Mouse (Mus musculus) intestine, embryonic 16.5 days (tissue): ENCODE measurements around the gene Srsf5. TPM values are rescaled to one million over a fixed set of nuclear protein-coding genes. Genes with fewer than 3 reads are reported as not detected.
A peak's percentile ranks its signal among the peaks of the same experiment; 100 is the strongest.
"Not testable (repeated sequence)": the region's sequence is repeated elsewhere in the genome, so short reads cannot be mapped to it uniquely, and the experiment has no call there.

Source experiments
- ATAC-seq: fragments of 200-750 bp; cut with Nextera tagmentation; 2 replicates; pipeline ENCODE4 v1.8.0; 2017; ENCODE audit warnings: moderate TSS enrichment, moderate library complexity
- H3K27ac ChIP-seq: fragments of 300-500 bp; sonication (generic); 2 replicates; pipeline ENCODE4 v1.5.1; 2014; ENCODE audit warnings: mild to moderate bottlenecking, low read length
- H3K27me3 ChIP-seq: fragments of 300-500 bp; sonication (generic); replicated peaks from 2 replicates; pipeline ENCODE4 v1.6.1; 2014; ENCODE audit warnings: low read length, control low read depth, mixed read lengths; ENCODE audit not compliant: control insufficient read depth, insufficient read depth
- H3K36me3 ChIP-seq: fragments of 300-500 bp; sonication (generic); 2 replicates; pipeline ENCODE4 v1.6.1; 2014; ENCODE audit warnings: low read length, control low read depth; ENCODE audit not compliant: control insufficient read depth, insufficient read depth
- H3K4me1 ChIP-seq: fragments of 300-500 bp; sonication (generic); 2 replicates; pipeline ENCODE4 v1.6.1; 2014; ENCODE audit warnings: low read length, control low read depth, mixed read lengths; ENCODE audit not compliant: control insufficient read depth, insufficient read depth
- H3K4me2 ChIP-seq: fragments of 300-500 bp; sonication (generic); 2 replicates; pipeline ENCODE4 v1.6.1; 2014; ENCODE audit warnings: low read depth, low read length, control low read depth
- H3K4me3 ChIP-seq: fragments of 300-500 bp; sonication (generic); 2 replicates; pipeline ENCODE4 v1.5.1; 2014; ENCODE audit warnings: mild to moderate bottlenecking, low read length
- H3K9ac ChIP-seq: fragments of 300-500 bp; sonication (generic); 2 replicates; pipeline ENCODE4 v1.6.1; 2014; ENCODE audit warnings: low read depth, low read length
- H3K9me3 ChIP-seq: fragments of 300-500 bp; sonication (generic); 2 replicates; pipeline ENCODE4 v1.6.1; 2016; ENCODE audit warnings: low read length, control low read depth; ENCODE audit not compliant: control insufficient read depth
- WGBS: fragments of 180-500 bp; shearing (Covaris S2); extraction: QIAGEN DNeasy Blood & Tissue Kit; methylation state at CpG from one replicate; pipeline ENCODE4 v1.1.7; 2014; 5-methylcytosine and 5-hydroxymethylcytosine counted together
- polyA plus RNA-seq: library from polyadenylated mRNA; unstranded; fragments of >200 nt; fragmentation: Nextera tagmentation; extraction: Ambion mirVana; gene quantifications from 2 replicates; pipeline ENCODE4 v1.2.1, GENCODE M21; 2015

Srsf5 gene
- polyA plus RNA-seq, 1 experiment from 2014 or later, result 492 TPM

GRCm38 (mm10) chr12:80941886-80942285 lies 3.4 kb upstream of the Srsf5 start:
- peaks cover 7% of the 10 kb centered on the region for H3K4me1 ChIP-seq
- H3K4me2 ChIP-seq, result no peak overlapping the region
- no peak overlapping the region for H3K27ac ChIP-seq
- ATAC-seq, result no peak
- 93% methylated on average over 3 of the region's 3 CpGs for WGBS
- no peaks in the 10 kb centered on the region for H3K36me3 ChIP-seq
- no peaks in the 10 kb centered on the region for H3K9me3 ChIP-seq
- no peak overlapping the region for H3K9ac ChIP-seq
- no peak overlapping the region for H3K4me3 ChIP-seq
- no peaks in the 10 kb centered on the region for H3K27me3 ChIP-seq

- Histone ChIP-seq H3K4me3 (no peak overlapping the region), H3K36me3 (peaks cover 2% of the 10 kb centered on the region; the same call in 1 of the 2 replicates), H3K9me3 (no peaks in the 10 kb centered on the region), H3K9ac (no peak overlapping the region), H3K4me1 (peaks cover 9% of the 10 kb centered on the region), H3K27me3 (no peaks in the 10 kb centered on the region), H3K27ac (no peak overlapping the region), H3K4me2 (no peak overlapping the region)
- 79% methylated on average over 3 of the region's 3 CpGs for WGBS
- no peak for ATAC-seq
Measured at GRCm38 (mm10) chr12:80943395-80943794, 1.9 kb upstream of the Srsf5 start.

- H3K27me3 ChIP-seq, result no peaks in the 10 kb centered on the region
- no peak overlapping the region for H3K4me2 ChIP-seq
- H3K9ac ChIP-seq, result no peak overlapping the region
- 90% methylated on average over 4 of the region's 4 CpGs for WGBS
- H3K36me3 ChIP-seq, result peaks cover 2% of the 10 kb centered on the region; the same call in 1 of the 2 replicates
- no peak overlapping the region for H3K4me3 ChIP-seq
- ATAC-seq, result no peak
- no peaks in the 10 kb centered on the region for H3K9me3 ChIP-seq
- peaks cover 9% of the 10 kb centered on the region for H3K4me1 ChIP-seq
- no peak overlapping the region for H3K27ac ChIP-seq
Measured at GRCm38 (mm10) chr12:80944204-80944603, 1.1 kb upstream of the Srsf5 start.

- not testable (repeated sequence) for H3K9me3 ChIP-seq, H3K36me3 ChIP-seq, H3K4me1 ChIP-seq, H3K27me3 ChIP-seq
- Histone ChIP-seq H3K27ac (peak overlapping the region; percentile 62), H3K4me3 (peak overlapping the region; percentile 92), H3K4me2 (peak overlapping the region; percentile 40), H3K9ac (peak overlapping the region; percentile 95)
- peak; percentile 47 for ATAC-seq
- WGBS, result under 1% methylated on average over 9 of the region's 9 CpGs
Measured at GRCm38 (mm10) chr12:80944963-80945333, 356 bp upstream of the Srsf5 start.

- Histone ChIP-seq H3K4me1 (peaks cover 9% of the 10 kb centered on the region), H3K36me3 (peaks cover 5% of the 10 kb centered on the region; the same call in 1 of the 2 replicates), H3K9me3 (no peaks in the 10 kb centered on the region), H3K27me3 (no peaks in the 10 kb centered on the region), H3K9ac (peak overlapping the region; percentile 95), H3K27ac (peak overlapping the region; percentile 97), H3K4me2 (peak overlapping the region; percentile 61), H3K4me3 (peak overlapping the region; percentile 92)
- ATAC-seq, result peak; percentile 97
- 0% methylated on average over 47 of the region's 47 CpGs for WGBS
Measured at GRCm38 (mm10) chr12:80945996-80946355, 672 bp downstream of the Srsf5 start.

- no peak overlapping the region for H3K9ac ChIP-seq
- no peaks in the 10 kb centered on the region for H3K27me3 ChIP-seq
- H3K4me1 ChIP-seq, result peaks cover 12% of the 10 kb centered on the region
- no peaks in the 10 kb centered on the region for H3K9me3 ChIP-seq
- WGBS, result 94% methylated on average over 18 of the region's 18 CpGs
- H3K4me2 ChIP-seq, result no peak overlapping the region
- no peak overlapping the region for H3K27ac ChIP-seq
- no peak overlapping the region for H3K4me3 ChIP-seq
- no peak for ATAC-seq
- H3K36me3 ChIP-seq, result peaks cover 12% of the 10 kb centered on the region
Measured at GRCm38 (mm10) chr12:80948202-80948601, 2.9 kb downstream of the Srsf5 start.

GRCm38 (mm10) chr12:80949603-80950002 lies 4.3 kb downstream of the Srsf5 start:
- not testable (repeated sequence) for H3K4me2 ChIP-seq, ATAC-seq, H3K27ac ChIP-seq, H3K9ac ChIP-seq, H3K27me3 ChIP-seq, H3K9me3 ChIP-seq, H3K4me3 ChIP-seq
- Histone ChIP-seq H3K36me3 (peaks cover 20% of the 10 kb centered on the region), H3K4me1 (peaks cover 12% of the 10 kb centered on the region)
- WGBS, result 92% methylated on average over 16 of the region's 16 CpGs

GRCm38 (mm10) chr12:80951640-80952219 lies 6.4 kb downstream of the Srsf5 start:
- Histone ChIP-seq H3K9ac (no peak overlapping the region), H3K27me3 (no peaks in the 10 kb centered on the region), H3K4me1 (peaks cover 9% of the 10 kb centered on the region), H3K27ac (no peak overlapping the region), H3K4me2 (no peak overlapping the region), H3K4me3 (no peak overlapping the region), H3K9me3 (no peaks in the 10 kb centered on the region), H3K36me3 (peaks cover 28% of the 10 kb centered on the region)
- WGBS, result 90% methylated on average over 3 of the region's 3 CpGs
- ATAC-seq, result no peak

GRCm38 (mm10) chr12:80952526-80952925 lies 7.2 kb downstream of the Srsf5 start:
- no peak for ATAC-seq
- Histone ChIP-seq H3K27me3 (no peaks in the 10 kb centered on the region), H3K27ac (no peak overlapping the region), H3K9ac (no peak overlapping the region), H3K4me3 (no peak overlapping the region), H3K36me3 (peaks cover 26% of the 10 kb centered on the region), H3K4me1 (peaks cover 3% of the 10 kb centered on the region; the same call in 1 of the 2 replicates), H3K9me3 (no peaks in the 10 kb centered on the region), H3K4me2 (no peak overlapping the region)
- WGBS, result 84% methylated on average over 1 of the region's 1 CpGs

- Histone ChIP-seq H3K27ac (no peak overlapping the region), H3K4me1 (peaks cover 2% of the 10 kb centered on the region; the same call in 1 of the 2 replicates), H3K27me3 (no peaks in the 10 kb centered on the region), H3K36me3 (peaks cover 28% of the 10 kb centered on the region), H3K4me3 (no peak overlapping the region), H3K4me2 (no peak overlapping the region), H3K9ac (no peak overlapping the region), H3K9me3 (no peaks in the 10 kb centered on the region)
- WGBS, result 90% methylated on average over 3 of the region's 3 CpGs
- ATAC-seq, result no peak
Measured at GRCm38 (mm10) chr12:80956039-80956438, 10.7 kb downstream of the Srsf5 start.
